Mouse (Mus musculus) kidney, postnatal 4 days (tissue): ENCODE results near the gene Olfr312.
"Not testable (repeated sequence)": the region's sequence is repeated elsewhere in the genome, so short reads cannot be mapped to it uniquely, and the experiment has no call there.

ENCODE experiments used
- DNase-seq, 2 experiments: peaks; one replicate each; pipeline ENCODE4 v3.0.0; 2021; ENCODE audit warnings: mixed read lengths in 2 of 2

The Olfr312 gene

GRCm38 (mm10) chr11:58828937-58829336 lies at the start of gene Olfr312:
TSS of gene Olfr312 (plus strand) at chr11:58829237.
- not testable (repeated sequence) for DNase-seq

DNA sequence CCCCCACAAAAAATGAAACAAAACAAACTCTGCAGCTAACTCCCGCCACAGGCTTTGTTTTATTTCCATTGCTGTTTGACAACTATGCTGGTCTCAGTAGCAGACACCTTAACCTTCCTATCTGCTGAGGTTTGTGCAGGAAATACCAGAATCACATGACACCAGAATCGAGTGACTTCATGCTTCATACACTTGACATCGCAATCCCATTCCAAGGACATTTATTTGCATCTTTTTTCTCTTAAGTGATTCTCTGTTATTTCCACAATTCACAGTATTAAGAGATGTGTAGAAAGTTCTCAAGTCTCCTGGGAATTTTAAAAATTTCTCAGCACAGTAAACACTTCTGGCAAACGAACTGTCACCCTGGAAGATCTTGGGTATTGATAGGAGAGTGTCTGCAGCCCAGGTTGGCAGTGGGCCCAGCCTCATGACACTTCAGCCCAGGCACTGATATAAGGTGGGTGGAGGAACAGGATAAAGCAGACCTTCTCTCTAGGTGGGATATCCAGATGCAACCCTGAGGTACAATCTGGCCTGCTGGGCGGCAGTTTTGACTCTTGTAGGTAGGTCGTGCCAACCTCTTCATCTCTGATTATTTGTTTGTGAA lies 46.5 kb upstream of the Olfr312 start, which contains the start of gene Olfr314:
Olfr314 (plus strand) TSS at position 473 of the 610 bp plus-strand sequence.
- DNase-seq: no peak

DNA sequence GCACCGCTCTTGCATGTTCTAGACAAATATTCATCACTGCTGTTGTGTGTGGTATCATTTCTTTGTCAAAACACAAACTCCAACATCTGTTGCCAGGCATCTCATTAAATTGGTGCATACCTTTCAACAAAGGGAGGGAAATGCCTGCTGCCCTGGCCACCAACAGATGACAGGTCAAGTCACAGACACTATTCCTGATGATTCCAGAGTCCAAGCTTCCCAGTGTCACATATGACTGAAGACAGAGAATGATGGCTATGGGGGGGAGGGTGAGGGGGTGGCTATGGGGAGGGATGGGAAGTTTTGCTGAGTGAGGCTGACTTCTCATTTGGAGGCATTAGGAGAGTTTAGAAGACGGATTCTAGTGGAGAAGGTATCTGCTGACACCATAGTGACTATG lies 44.9 kb upstream of the Olfr312 start:
- no peak for DNase-seq

DNA sequence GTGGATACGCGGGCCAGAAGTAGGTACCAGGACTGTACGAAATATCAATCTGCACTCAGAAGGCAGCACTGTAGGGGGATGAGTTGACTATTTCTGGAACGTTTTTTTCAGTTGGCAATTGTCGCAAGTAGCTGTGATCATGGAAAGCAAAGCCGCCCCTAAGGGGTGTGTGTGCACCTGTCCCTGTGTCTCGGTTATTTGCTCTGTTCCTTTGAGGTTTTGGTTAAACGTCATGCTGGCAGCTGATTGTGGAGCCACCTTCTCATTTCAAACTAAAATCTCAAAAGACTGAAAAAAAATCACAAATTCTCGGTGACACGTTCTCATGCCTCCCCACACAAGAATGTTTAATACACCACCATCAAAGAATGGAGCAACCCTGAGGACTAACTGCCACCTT lies 41.4 kb upstream of the Olfr312 start:
- DNase-seq: no peak

- no peak for DNase-seq
Measured at GRCm38 (mm10) chr11:58788346-58788745, 40.7 kb upstream of the Olfr312 start.

DNA sequence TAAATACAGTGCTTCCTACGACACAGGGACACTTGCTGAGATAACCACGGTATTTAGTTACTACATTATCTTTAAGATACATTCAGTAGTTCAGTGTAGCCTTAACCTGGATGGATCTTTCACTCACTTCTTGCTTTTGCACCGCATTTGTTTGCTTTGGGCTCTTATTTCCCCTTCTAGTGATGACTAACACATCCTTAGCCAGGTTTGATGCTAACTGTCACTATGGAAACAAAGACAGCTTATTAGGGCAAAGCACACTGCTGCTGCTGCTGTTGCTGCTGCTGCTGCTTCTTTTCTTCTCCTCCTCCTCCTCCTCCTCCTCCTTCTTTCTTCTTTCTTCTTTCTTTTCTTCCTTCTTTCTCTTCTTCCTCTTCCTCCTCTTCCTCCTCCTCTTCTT lies 39.5 kb upstream of the Olfr312 start:
- DNase-seq: no peak

- DNase-seq: no peak
Measured at GRCm38 (mm10) chr11:58790053-58790452, 39.0 kb upstream of the Olfr312 start.

GRCm38 (mm10) chr11:58790646-58791045 lies 38.4 kb upstream of the Olfr312 start:
- DNase-seq: no peak

GRCm38 (mm10) chr11:58795856-58796255 lies 33.2 kb upstream of the Olfr312 start:
- no peak for DNase-seq

DNA sequence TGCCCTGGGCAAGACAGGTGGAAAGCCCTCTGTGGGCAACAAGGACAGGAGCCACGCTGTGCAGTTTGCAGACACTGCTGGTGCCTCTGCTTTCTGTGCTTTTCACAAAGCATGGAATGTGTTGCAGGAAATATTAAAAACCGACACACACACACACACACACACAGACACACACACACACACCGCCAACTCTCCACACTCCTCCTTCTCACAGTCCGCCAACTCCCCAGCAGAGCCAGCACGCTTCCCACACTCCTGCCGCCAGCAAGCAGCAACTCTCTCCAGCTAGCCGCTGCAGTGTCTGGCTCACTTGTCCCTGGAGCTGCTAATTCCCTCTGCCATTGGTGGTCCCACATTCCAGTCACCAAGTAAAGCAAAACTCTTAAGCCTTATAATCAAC lies 32.2 kb upstream of the Olfr312 start:
- DNase-seq: peak; percentile 9 to 13

GRCm38 (mm10) chr11:58799747-58800146 lies 29.3 kb upstream of the Olfr312 start:
- no peak for DNase-seq

- peak in 1 of 2 experiments; percentile 6 for DNase-seq
Measured at GRCm38 (mm10) chr11:58801558-58802228, 27.3 kb upstream of the Olfr312 start, which contains the start of gene Fam183b. TSS of gene Fam183b (minus strand) at chr11:58801960.

GRCm38 (mm10) chr11:58803871-58804270 lies 25.2 kb upstream of the Olfr312 start:
- DNase-seq: no peak

DNA sequence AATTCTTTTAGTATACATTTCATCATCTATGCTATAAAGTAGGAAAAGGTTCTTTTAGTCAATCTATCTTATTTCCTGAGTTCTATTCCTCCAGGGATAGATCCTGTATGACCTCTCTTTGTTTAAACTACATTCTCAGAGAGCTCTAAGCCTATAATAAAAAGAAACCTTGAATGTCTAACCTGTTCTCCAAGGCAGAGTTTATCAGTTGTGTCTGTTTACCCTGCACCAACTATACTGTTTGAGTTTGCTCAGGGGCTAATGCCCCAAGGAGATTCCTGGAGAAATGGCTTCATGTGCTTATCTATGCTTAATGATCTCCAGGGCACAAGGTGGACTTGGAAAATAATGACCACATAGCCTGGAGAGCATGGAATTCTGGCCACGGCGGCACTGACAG lies 24.6 kb upstream of the Olfr312 start:
- DNase-seq: no peak

- no peak for DNase-seq
Measured at GRCm38 (mm10) chr11:58812001-58812400, 17.0 kb upstream of the Olfr312 start.

GRCm38 (mm10) chr11:58814700-58815099 lies 14.3 kb upstream of the Olfr312 start, which contains the start of gene Olfr313:
TSS of gene Olfr313 (plus strand) at chr11:58815000.
- DNase-seq: not testable (repeated sequence)

DNA sequence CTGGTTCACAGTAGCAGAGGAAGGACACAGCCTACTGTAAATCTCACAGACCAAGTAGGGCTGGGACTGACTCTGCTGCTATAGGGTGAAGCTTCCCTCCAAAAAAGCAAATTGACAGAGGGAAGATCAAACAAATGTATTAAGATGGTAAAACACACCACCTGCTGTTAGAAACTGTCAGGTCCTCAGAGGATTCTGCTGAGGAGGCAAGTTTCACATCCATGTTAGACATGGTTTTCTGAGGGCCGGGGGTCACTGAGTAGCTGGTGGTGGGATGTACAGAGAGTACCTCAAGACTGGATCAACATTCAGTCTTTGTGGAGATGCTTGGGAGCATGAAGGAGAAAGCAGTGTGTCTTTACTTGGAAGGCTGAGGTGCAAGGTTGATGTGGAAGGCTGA lies 13.4 kb upstream of the Olfr312 start:
- no peak for DNase-seq

- DNase-seq: no peak
Measured at GRCm38 (mm10) chr11:58829764-58830163, 727 bp downstream of the Olfr312 start.

GRCm38 (mm10) chr11:58832541-58832940 lies 3.5 kb downstream of the Olfr312 start:
- DNase-seq: not testable (repeated sequence)

DNA sequence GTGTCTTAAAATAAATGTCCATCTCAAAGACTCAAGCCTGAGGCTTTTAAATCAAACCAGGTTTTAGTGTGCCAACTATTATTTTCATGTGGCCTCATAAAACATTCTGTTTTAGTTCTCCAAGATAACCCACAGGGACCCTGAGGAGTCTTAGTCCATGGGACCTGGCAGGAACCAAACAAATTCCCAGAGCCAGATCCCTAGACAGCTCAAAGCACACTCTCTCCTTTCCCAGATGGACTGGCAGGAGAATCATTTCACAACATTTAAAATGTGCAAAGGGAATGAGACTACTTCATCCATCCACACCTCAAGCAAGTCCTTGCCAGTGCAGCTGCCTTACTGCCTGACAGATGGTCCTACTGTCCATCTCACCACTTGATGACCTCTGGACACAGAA lies 9.9 kb downstream of the Olfr312 start, which contains the start of gene Olfr311:
Olfr311 (plus strand) TSS at position 301 of the 400 bp plus-strand sequence.
- DNase-seq: not testable (repeated sequence)

DNA sequence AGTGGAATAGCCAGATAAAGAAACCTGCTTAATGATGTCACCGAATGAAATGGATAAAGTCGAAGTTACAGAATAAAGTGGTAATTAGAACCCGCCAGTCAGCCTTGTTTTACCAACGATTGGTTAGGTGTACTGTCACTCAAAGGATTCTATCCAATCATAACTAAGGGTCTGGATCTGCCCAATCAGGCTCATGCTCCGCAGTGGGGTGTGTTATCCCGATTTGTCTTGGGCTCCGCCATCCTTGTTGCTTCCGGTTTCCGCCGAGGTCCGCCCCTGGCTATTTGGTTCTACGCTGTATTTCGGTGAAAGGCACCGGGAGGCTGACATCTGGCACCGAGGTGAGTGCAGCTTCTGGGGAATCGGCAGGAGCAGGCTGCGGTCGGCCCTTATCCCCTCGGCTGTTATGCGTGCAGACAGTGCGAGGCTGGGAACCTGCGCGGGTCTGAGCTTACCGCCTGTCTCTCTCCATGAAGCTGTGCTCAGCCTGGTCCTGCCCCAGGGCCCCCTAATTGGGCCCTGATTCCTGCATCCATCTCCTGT lies 18.0 kb downstream of the Olfr312 start, which contains the start of gene Gm12258:
Gm12258 (plus strand) TSS at position 240 of the 543 bp plus-strand sequence.
- DNase-seq: peak; percentile 78 to 87

GRCm38 (mm10) chr11:58847636-58848035 lies 18.6 kb downstream of the Olfr312 start:
- no peak for DNase-seq

GRCm38 (mm10) chr11:58849731-58850130 lies 20.7 kb downstream of the Olfr312 start:
- no peak for DNase-seq

- no peak for DNase-seq
Measured at GRCm38 (mm10) chr11:58860744-58861143, 31.7 kb downstream of the Olfr312 start.
